Mouse (Mus musculus): ENCODE data around the gene Eya2.
A peak's percentile ranks its signal among the peaks of the same experiment; 100 is the strongest.
"Not testable (repeated sequence)": the region's sequence is repeated elsewhere in the genome, so short reads cannot be mapped to it uniquely, and the experiment has no call there.

Gene Eya2

DNA sequence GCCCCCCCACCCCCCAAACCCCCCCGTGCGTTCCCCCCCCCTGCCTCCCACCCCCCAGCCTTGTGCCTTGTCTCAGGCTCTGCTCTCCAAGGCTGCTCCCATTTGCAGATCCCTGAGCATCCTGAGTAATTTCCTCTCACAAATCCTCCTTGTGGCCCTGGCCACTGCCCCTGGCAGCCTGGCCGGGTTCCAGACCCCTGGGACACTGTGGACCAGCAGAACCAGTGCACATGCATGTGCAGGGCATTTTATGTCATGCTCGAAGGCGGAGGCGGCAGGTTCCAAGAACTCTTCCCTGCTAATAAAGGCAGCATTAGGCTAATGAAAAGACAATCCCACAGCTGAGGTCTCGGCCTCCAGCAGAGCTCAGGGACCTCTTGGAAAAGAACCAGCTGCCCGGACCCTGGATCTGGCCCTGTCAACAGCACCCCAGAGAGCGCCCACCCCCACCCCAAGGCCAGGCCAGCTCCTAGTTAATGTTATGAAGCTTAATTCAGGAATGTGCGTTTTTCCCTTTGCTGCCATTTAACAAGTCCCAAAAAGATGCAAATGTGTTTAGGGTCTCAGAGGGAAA is 174.6 kb downstream of the Eya2 start:
- no peak for DNase-seq (ENCODE audit: low read depth, low spot score)

DNA sequence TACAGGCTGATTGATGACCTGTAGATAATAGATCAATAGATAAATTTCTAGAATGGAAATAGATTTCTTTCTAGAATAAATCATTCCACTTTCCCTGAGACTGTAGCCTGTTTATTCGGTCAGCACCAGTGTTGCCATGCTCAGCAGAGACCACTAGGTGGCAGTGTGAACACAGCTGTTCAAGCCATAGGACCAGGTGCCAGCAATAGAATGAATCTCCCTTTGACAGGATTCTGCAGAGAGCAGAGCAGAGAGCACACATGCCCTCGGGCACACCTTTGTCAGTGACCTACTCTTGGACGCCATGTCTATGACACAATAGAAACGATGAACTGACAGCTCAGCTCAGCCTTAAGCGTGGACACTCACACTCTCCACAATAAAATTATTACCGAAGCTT is 184.1 kb downstream of the Eya2 start:
- peak; percentile 71 for DNase-seq (ENCODE audit: low read depth, low spot score)

DNA sequence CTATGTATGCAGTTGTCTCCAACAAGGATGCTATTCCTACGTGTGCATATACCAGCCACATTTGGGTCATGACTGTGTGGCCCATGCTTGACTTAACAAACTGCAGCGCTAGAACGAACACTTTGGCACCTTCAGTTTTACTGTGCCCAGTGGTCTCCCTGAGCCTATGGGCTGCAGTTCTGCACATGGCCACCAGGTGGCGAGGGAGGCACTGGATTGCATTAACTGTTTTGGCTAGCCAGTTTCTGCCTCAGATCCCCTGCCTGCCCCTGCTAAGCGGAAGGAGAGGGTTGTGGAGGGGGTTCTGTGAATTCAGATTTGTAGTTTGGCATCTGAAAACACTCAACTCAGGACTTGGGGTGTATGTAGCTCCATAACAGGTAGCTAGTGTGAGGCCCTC is 187.5 kb downstream of the Eya2 start:
- DNase-seq (ENCODE audit: low read depth, low spot score), result peak; percentile 68

DNA sequence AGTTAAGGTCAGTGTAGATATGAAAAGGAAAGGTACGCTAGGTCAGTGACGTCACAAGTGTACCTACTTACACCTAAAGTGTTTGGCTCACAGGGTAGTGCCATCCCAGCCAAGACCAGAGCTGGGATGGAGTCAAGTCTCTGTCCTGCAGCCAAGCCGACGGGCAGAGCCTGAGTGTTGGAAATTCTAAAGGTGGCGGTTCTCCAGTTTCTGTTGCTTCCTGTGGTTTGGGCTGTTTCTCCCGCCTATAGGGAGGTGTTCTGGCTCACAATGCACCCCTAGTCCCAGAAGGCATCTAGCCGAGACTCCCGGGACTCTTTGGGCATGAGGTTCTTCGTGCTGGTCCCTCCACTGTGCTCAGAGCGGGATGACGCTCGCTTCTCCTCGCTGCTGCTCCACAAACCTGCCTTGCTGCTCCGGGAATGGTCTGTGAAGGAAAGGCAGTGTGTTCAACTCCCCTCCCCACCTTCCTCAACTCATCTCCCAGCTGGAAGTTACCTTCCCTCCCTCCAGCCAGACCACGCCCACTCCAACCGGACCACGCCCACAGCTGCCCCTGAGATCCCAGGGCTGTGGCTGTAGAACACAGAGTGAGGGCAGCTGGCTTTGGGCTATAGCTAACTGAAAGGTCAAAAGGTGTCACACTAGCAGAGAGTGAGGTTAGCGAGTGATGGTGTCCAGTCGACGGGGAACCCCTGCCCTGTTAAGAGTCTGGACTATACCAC is 190.6 kb downstream of the Eya2 start:
- DNase-seq (ENCODE audit: low read depth, low spot score), result no peak

DNA sequence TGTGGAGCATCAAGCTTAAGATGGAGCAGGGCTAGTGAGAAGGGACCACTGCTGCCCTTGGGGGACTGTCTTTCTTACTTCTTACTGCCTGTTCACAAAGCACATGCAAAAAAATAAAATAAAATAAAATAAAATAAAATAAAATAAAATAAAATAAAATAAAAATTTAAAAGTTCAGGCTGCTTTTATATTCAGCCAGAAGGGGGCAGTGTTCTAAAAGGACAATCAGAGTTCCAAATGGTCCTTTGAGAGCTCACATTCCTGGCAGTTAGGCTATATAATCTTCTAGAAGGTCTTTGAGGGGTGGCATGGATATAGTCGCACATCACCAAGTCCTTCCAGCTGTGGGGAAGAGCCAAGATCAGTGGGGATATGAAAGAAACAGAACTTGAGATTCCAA is 191.6 kb downstream of the Eya2 start:
- DNase-seq (ENCODE audit: low read depth, low spot score), result no peak

DNA sequence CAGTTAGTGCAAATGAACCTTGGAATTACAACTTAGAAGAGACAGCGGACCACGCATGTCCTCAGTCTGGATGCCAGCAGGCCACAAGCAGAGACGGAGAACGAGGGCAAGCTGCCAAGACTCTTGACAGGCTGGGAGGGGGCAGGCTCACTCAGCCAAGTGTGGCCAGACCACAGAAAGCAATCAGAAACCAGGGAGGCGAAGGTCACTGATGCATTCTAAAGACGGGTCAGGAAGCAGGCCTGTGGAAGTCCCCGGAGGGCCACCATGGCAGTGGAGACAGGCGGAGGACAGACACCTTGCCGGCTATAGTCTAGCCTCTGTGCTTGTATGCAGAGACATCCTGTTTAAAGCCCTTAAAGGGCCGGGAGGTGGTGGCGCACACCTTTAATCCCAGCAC is 193.2 kb downstream of the Eya2 start:
- DNase-seq (ENCODE audit: low read depth, low spot score), result no peak

DNA sequence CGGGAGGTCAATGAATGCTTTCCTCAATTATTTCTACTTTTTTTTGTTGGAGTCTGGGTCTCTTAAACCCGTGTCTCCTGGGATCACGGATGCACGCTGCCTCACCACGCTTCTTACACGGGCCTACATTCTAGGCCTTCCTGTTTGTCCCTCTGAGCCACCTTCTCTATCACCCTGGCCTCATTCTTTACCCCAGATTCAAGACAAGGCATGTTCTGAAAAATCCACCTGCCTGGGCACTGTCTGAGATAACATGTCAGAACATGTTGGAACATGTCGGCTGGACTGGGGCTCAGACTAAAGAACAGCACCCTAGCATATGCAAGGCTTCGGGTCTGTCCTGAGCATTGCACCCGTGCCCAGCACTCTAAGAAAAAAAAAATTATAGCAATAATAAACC is 194.0 kb downstream of the Eya2 start:
- DNase-seq (ENCODE audit: low read depth, low spot score), result no peak

DNA sequence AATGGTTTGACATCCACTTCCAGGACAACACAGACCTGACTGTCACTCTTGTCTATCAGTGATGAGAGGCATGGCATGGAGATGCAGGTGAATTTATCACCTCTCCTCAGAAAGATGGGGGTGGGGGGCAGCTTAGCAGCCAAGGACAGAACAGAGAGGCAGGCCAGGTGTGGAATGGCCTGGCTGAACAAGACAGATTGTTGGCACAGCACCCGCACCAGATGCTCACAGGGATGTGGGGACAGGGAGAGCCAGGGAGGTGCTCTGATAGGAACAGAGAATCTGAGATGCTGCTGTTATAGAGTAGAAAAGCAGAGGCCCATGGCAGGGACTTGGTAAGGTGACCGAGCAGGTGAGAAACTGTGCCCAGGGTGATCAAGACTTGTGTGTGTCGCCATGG is 194.8 kb downstream of the Eya2 start:
- no peak for DNase-seq (ENCODE audit: low read depth, low spot score)

DNA sequence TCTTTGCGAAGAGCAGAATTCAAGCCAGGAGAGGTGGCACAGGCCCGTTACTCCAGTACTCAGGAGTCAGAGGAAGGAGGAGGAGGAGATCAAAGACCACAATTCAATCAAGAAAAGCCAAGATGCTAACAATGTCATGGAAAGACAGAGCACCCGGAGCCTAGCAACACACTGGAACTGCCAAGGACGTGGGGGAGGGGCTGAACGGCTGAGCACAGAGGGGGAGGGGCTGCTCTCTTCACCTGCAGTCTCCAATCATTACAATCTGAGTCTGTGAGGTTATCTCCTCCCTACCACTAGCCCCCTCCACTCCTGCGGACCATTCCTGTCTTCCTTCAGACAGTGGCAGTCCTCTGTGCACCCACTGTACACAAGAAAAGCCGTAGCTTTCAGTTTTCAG is 196.2 kb downstream of the Eya2 start:
- no peak for DNase-seq (ENCODE audit: low read depth, low spot score)

DNA sequence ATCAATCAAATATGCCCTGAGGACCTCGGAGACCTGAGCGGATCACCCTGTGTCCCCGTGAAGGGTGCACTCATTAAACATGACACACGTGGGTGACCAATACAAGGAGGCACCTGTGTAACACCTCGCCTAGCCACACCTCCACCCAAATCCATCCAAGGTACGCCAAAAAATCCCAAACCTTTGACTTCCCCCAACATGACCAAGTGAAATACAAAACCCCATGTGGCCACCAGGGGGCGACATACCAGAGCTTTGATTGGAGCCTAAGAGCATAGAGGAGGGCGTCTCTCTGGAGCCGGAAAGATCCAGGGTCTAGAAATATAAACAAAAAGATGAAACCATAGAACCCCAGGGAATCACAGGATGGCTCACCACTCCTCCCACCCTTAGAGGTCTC is 196.8 kb downstream of the Eya2 start:
- DNase-seq (ENCODE audit: low read depth, low spot score), result peak; percentile 61

DNA sequence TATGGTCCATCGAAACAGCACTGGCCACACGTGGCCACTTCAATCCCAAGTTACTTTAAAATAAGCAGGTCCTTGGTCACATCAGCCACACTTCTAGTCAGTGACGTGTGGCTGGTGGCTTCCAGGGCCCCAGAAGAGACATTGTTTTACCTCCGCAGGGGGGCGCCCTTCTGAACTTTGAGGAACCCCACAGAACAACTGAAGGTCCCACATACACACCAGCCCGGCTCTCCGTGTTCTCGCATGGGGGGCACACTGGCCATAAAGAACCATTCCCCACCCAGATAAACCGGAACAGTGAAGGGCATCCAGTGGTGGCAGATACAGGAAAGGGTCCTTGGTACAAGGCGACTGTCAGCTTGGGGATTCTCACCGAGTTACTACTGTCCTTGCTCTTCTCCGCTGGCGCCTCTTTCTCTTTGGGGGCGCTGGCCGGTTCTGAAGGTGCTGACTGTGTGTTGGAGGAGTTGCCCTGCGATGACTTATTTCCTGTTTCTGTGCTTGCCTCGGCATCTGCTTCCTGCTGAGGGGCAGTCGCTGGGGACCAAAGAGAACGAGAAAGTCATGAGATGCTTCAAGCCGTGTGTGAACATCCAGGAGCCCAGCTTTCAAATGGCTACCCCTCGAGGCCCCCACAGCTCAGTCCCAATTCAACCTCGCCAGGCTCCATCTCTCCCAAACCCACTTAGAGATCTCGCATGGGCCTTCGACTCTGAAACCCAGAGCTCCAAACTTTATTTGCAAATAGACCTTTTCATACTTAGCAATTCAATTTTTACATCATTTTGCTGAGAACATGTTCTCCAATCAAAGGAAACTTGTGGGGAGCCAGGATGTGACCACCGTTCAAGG is 197.8 kb downstream of the Eya2 start:
- DNase-seq (ENCODE audit: low read depth, low spot score), result peak; percentile 67

DNA sequence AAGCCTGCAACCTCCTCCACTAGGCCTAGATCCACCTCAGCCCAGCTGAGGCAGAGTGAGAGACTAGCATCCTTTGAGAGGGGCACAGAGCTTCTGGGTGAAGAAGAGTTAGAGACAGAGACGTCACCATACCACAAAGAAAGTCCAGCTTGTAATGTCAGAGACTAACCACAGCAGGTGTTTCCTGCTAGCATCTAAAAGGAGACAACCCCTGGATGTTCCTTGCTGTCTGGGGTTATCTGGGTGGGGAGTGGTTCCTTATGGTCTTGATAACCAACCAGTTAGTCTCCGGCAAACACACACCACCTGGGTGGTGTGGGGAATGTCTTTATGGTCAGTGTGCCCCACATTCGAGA is 198.4 kb downstream of the Eya2 start:
- peak; percentile 76 for DNase-seq (ENCODE audit: low read depth, low spot score)

DNA sequence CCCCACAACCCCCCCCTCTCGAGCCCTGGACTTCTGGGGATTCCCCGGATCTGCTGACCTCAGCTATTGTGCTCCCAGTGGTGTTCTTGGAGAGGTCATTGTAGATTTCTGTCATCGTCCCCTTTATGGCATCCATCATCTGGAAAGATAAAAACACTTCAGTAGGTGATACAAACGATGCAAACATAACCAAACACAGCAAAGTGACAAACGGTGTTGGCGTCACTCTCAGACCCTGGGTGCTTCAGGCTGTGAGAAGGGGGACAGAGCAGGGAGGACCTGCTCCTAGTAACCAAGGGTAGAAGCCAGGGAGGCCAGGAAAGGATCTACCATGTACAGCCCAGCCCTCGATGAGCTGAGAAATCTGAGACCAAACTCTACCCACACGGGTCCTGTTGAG is 203.0 kb downstream of the Eya2 start:
- no peak for DNase-seq (ENCODE audit: low read depth, low spot score)

DNA sequence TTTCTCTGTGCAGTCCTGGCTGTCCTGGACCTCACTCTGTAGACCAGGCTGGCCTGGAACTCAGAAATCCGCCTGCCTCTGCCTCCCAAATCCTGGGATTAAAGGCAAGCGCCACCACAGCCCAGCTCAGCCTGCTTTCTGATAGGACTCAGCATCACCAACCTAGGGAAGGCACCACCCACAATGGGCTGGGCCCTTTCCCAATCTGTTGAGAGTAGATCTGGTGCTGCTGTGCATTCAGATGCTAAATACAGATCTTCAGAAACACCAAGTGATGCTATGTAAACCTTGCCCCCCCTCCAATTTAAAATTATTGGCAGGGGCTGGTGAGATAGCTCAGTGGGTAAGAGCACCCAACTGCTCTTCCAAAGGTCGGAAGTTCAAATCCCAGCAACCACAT is 205.3 kb downstream of the Eya2 start:
- not testable (repeated sequence) for DNase-seq (ENCODE audit: low read depth, low spot score)

DNA sequence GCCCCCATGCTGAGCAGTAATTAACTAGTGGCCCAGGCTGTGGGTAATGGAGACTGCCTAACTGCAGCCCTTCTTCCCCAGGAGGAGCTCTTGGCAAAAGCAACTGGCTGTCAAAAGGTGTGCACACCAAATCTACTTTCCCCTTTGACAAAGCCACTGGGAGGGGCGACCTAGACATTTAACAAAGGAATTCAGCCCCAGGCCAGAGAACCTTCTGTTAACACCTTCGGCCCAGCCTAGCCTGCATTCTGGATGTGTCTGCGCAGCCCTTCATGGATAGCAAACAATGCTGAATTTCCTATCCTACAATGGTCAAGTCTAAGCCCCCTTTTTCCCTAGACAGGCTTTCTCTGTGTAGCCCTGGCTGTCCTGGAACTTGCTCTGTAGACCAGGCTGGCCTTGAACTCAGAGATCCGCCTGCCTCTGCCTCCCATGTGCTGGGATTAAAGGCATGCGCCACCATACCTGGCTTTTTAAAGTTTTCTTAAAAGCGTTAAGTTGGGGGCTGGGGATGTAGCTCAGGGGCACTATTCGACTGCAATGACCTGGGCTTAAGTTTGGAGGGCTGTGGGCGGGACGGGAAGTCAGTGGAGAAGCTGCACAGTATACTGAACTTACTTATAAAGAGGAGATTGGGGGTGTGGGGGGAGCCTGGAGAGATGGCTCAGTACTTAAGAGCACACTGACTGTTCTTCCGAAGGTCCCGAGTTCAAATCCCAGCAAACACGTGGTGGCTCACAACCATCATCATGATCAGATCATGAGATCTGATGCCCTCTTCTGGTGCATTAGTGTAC is 213.5 kb downstream of the Eya2 start:
- no peak for DNase-seq (ENCODE audit: low read depth, low spot score)

DNA sequence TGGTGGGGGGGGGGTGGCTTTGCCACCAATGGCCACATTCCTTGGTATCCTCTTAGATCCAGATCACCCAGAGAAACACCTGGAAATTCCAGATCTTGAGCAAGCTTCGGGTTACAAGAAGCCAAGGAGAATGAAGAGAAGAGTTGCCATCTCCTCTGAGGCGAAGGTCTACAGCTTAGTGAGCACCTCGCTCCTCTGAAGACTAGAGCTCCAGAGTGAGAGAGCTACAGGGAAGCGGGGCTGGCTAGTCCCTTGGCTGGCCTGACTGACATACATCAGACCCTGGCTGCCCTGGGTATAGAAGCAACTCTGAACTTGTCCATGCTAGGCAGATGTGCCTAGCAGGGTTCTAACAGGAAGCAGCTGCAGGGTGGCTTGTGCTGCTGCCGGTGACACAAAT is 214.3 kb downstream of the Eya2 start:
- DNase-seq (ENCODE audit: low read depth, low spot score), result no peak

DNA sequence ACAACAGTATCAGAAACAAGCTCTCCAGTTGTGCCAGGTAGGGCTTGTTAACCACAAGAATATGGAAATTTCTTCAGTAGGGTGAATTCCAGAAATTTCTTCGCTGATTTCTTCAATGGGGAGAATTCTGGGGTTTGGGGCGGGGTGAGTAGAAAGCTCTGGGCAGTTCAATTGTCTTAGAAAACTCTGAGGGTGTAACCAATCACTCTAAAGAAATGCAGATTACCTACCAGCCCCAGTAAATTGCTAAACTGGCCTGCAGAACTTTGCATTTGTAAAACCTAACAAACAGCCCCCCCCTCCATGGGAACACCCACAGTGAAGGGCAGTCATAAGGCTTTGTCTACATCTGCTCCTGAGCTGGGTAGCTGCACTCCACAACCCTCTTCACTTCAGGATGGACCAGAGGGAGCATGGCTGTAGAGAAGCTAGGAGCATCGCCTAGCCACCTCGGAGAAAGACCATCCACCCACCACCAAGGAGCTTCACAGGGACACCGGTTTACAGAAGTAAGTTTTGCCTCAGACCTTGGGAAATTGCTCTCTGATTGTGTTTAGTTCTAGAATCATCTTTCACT is 215.2 kb downstream of the Eya2 start:
- DNase-seq (ENCODE audit: low read depth, low spot score), result no peak

DNA sequence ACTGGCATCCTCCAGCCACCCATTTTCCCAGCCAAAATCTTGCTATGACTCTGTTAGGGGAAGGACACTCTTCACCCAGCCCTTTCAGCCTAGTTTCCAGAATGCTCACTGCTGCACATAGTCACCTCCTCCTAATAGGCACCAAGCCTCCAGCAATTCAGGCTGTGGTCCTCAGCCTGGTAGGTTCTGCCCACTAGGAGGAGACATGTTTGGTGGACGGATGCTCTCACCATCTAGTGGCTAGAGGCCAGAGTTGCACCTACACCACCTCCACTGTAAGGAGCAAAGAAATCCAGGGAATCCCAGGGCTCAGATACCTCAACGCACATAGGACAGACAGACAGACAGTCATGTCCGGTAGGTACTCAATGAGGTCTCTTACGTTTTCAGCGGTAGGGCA is 216.7 kb downstream of the Eya2 start:
- DNase-seq (ENCODE audit: low read depth, low spot score), result no peak

DNA sequence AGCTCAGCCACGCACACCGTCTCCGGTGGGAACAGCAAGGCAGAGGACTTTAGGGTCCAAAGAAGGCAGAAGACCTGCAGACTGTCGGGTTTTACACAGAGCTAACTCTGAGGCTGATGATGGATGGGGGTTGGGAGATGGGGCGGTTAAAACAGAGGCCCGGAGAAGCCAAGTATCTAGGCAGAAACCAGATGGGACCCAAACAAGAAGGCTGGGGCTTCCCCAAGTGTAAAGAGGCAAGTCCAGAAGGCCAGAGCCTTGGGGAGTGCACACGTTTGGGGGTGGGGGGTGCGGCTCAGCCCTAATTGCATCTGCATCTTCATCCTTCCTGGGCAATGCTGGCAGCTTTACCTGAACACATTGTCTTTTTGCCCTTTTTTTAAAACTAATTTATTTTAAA is 218.1 kb downstream of the Eya2 start:
- no peak for DNase-seq (ENCODE audit: low read depth, low spot score)

DNA sequence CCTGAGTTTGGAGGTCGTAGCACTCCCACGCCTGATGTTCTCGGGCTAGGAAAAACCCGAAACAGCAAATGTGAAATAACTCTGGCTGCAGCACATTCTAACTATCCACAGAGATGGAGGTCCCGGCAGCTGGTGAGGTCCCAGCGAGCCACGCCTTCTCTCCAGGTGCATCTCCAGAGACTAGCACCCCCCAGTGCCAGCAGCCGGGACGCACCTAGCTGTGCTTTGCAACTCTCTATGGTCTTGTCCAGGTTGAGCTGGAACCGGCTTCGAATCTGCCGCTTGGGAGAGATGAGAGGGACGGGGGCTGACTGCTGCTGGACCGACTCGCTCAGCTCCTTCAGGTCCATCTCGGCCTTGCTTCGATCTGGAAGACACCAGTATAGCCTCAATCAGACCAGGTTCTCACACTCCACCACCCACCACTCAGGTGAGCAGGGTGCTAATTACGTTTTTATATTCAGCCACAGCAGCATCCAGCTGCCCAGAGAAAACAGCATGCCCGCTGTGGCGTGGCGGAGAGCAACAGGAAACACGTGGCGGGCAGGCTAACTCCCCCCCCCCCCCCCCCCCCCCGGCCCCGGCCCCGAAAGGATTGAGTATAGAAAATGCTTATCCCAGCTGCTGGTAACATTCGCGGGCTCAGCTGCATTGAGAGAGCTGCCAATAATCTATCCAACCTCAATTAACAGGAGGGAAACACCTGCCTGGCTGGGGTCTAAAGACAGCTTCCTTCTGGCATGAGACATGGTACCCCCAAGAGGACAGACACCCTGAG is 220.5 kb downstream of the Eya2 start:
- DNase-seq (ENCODE audit: low read depth, low spot score), result no peak

DNA sequence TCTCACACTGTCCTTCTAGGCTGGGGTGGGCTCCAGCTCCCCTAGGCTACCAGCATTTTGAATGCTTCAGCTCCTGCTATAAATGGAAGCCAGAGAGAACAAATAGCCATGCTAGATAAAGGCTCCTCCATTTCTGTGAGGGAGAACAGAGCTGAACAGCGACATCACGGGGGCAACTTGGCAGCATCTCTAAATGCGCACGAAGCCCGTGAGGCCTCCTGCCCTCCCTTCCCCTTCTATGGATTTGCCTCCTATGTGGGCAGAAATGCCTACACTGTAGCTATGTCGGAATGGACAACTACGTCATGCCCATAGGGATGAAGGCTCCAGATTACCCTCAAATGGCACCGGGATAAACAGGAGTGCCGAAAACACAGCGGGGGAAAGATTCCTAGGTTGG is 222.6 kb downstream of the Eya2 start:
- DNase-seq (ENCODE audit: low read depth, low spot score), result no peak

Data from CD4-positive helper T cell, adult 2 months (primary cell).